Mouse (Mus musculus) MEL (cell line): ENCODE data around the gene Socs1. TPM values are rescaled to one million over a fixed set of nuclear protein-coding genes. Genes with fewer than 3 reads are reported as not detected.

Source experiments
- DNase-seq: peaks from one replicate; pipeline ENCODE4 v3.0.0; 2011; ENCODE audit warnings: low read depth, low spot score
- H3K27ac ChIP-seq: 2 replicates; pipeline ENCODE4 v1.5.1; 2012; ENCODE audit warnings: low read depth, mild to moderate bottlenecking, control low read depth, low read length, moderate library complexity; ENCODE audit not compliant: control insufficient read depth
- H3K27me3 ChIP-seq, 2 experiments: fragments of 150-350 bp in 1 of 2; sonication (generic) in 1 of 2; 2 replicates each; pipeline ENCODE4 v1.6.1; 2012; ENCODE audit warnings: low read length in 2 of 2, mild to moderate bottlenecking in 2 of 2, improper control_type of control experiment in 1 of 2, moderate library complexity in 1 of 2; ENCODE audit not compliant: insufficient read depth in 2 of 2, control insufficient read depth in 1 of 2
- H3K36me3 ChIP-seq, 2 experiments: 2 replicates each; pipeline ENCODE4 v1.6.1; 2012 to 2014; ENCODE audit warnings: low read length in 2 of 2, improper control_type of control experiment in 1 of 2, inconsistent platforms in 1 of 2, mild to moderate bottlenecking in 1 of 2; ENCODE audit not compliant: insufficient read depth in 2 of 2, control insufficient read depth in 1 of 2
- H3K4me1 ChIP-seq, 2 experiments: fragments of 150-350 bp in 1 of 2; sonication (generic) in 1 of 2; 2 replicates each; pipeline ENCODE4 v1.6.1; 2012; ENCODE audit warnings: low read length in 2 of 2, improper control_type of control experiment in 1 of 2, mild to moderate bottlenecking in 1 of 2; ENCODE audit not compliant: insufficient read depth in 2 of 2, control insufficient read depth in 1 of 2
- H3K4me3 ChIP-seq, 2 experiments: fragments of 150-350 bp in 1 of 2; sonication (generic) in 1 of 2; 2 replicates each; pipeline ENCODE4 v1.5.1; 2012; ENCODE audit warnings: low read depth in 2 of 2, low read length in 2 of 2, mild to moderate bottlenecking in 2 of 2, moderate library complexity in 2 of 2, control low read depth in 1 of 2, improper control_type of control experiment in 1 of 2; ENCODE audit not compliant: control insufficient read depth in 1 of 2, insufficient read depth in 1 of 2
- H3K79me2 ChIP-seq: 2 replicates; pipeline ENCODE4 v1.6.1; 2012; ENCODE audit warnings: mild to moderate bottlenecking, low read length, moderate library complexity; ENCODE audit not compliant: control insufficient read depth, poor library complexity, insufficient read depth
- H3K9ac ChIP-seq: 2 replicates; pipeline ENCODE4 v1.6.1; 2012; ENCODE audit warnings: low read depth, mild to moderate bottlenecking, control low read depth, low read length, moderate library complexity; ENCODE audit not compliant: control insufficient read depth, poor library complexity, severe bottlenecking
- H3K9me3 ChIP-seq: fragments of 150-350 bp; sonication (generic); replicated peaks from 2 replicates; pipeline ENCODE4 v1.6.1; 2012; ENCODE audit warnings: mild to moderate bottlenecking, low read length, improper control_type of control experiment, moderate library complexity; ENCODE audit not compliant: insufficient read depth
- BHLHE40 ChIP-seq: IDR thresholded peaks from 2 replicates; pipeline ENCODE4 v1.6.1; 2012; ENCODE audit warnings: low read depth, mild to moderate bottlenecking, inconsistent platforms, low read length, improper control_type of control experiment, borderline replicate concordance
- CHD2 ChIP-seq: IDR thresholded peaks from 2 replicates; pipeline ENCODE4 v1.6.1; 2011; ENCODE audit warnings: low read length, improper control_type of control experiment
- CTCF ChIP-seq, 3 experiments: IDR thresholded peaks in 2 of 3; conservative IDR thresholded peaks in 1 of 3; 2 replicates each; pipeline ENCODE4 v1.5.1; 2011 to 2012; ENCODE audit warnings: low read length in 3 of 3, low read depth in 2 of 3, mild to moderate bottlenecking in 2 of 3, improper control_type of control experiment in 1 of 3, inconsistent platforms in 1 of 3, mixed read lengths in 1 of 3, moderate library complexity in 1 of 3; ENCODE audit not compliant: control insufficient read depth in 1 of 3, insufficient read depth in 1 of 3, poor library complexity in 1 of 3, severe bottlenecking in 1 of 3
- GABPA ChIP-seq: IDR thresholded peaks from 2 replicates; pipeline ENCODE4 v1.6.1; 2012; ENCODE audit warnings: low read depth, mild to moderate bottlenecking, inconsistent platforms, low read length, improper control_type of control experiment, moderate library complexity
- GATA1 ChIP-seq: IDR thresholded peaks from 2 replicates; pipeline ENCODE4 v1.6.1; 2011; ENCODE audit warnings: low read depth, low read length, improper control_type of control experiment
- HCFC1 ChIP-seq: IDR thresholded peaks from 2 replicates; pipeline ENCODE4 v1.6.1; 2012; ENCODE audit warnings: low read depth, mild to moderate bottlenecking, inconsistent platforms, low read length, improper control_type of control experiment, moderate library complexity
- JUND ChIP-seq: IDR thresholded peaks from 2 replicates; pipeline ENCODE4 v1.6.1; 2011; ENCODE audit warnings: low read depth, mild to moderate bottlenecking, improper control_type of control experiment, low read length
- KAT2A ChIP-seq: conservative IDR thresholded peaks from 2 replicates; pipeline ENCODE4 v1.6.1; 2012; ENCODE audit warnings: low read depth, low read length, improper control_type of control experiment, inconsistent platforms
- MXI1 ChIP-seq: IDR thresholded peaks from 2 replicates; pipeline ENCODE4 v1.6.1; 2011; ENCODE audit warnings: mild to moderate bottlenecking, low read depth, low read length, improper control_type of control experiment
- MYC ChIP-seq: IDR thresholded peaks from 2 replicates; pipeline ENCODE4 v1.6.1; 2011; ENCODE audit warnings: low read depth, mild to moderate bottlenecking, low read length, improper control_type of control experiment, moderate library complexity
- NELFE ChIP-seq: IDR thresholded peaks from 2 replicates; pipeline ENCODE4 v1.6.1; 2011; ENCODE audit warnings: low read depth, low read length, improper control_type of control experiment
- POLR2AphosphoS2 ChIP-seq: IDR thresholded peaks from 2 replicates; pipeline ENCODE4 v1.6.1; 2011; ENCODE audit warnings: low read length, improper control_type of control experiment
- POLR2AphosphoS5 ChIP-seq: IDR thresholded peaks from 2 replicates; pipeline ENCODE4 v1.6.1; 2012; ENCODE audit warnings: low read depth, borderline replicate concordance, mild to moderate bottlenecking, inconsistent platforms, low read length, moderate library complexity, mixed read lengths
- RAD21 ChIP-seq: IDR thresholded peaks from 2 replicates; pipeline ENCODE4 v1.6.1; 2011; ENCODE audit warnings: mild to moderate bottlenecking, low read depth, low read length, improper control_type of control experiment
- RCOR1 ChIP-seq: IDR thresholded peaks from 2 replicates; pipeline ENCODE4 v1.6.1; 2012; ENCODE audit warnings: low read depth, mild to moderate bottlenecking, inconsistent platforms, low read length, improper control_type of control experiment
- TAL1 ChIP-seq: IDR thresholded peaks from 2 replicates; pipeline ENCODE4 v1.6.1; 2012; ENCODE audit warnings: mild to moderate bottlenecking, inconsistent platforms, low read length, moderate library complexity, mixed read lengths
- USF2 ChIP-seq, 2 experiments: IDR thresholded peaks; 2 replicates each; pipeline ENCODE4 v1.6.1; 2011 to 2012; ENCODE audit warnings: improper control_type of control experiment in 2 of 2, low read length in 2 of 2, borderline replicate concordance in 1 of 2, inconsistent platforms in 1 of 2, low read depth in 1 of 2, mild to moderate bottlenecking in 1 of 2; ENCODE audit not compliant: insufficient read depth in 1 of 2
- ZNF384 ChIP-seq: IDR thresholded peaks from 2 replicates; pipeline ENCODE4 v1.6.1; 2012; ENCODE audit warnings: low read depth, mild to moderate bottlenecking, inconsistent platforms, low read length, improper control_type of control experiment
- polyA plus RNA-seq, 2 experiments: library from polyadenylated mRNA; stranded (reverse) in 1 of 2; unstranded in 1 of 2; fragments of >175 nt in 1 of 2; fragments of >200 nt in 1 of 2; gene quantifications; 2 replicates each; pipeline versions ENCODE4 v1.2.1 to v1.2.4; 2012; ENCODE audit warnings: low replicate concordance in 2 of 2, low read depth in 1 of 2; ENCODE audit not compliant: insufficient read length in 2 of 2, insufficient read depth in 1 of 2, missing spikeins in 1 of 2
- total RNA-seq: library from RNA; depleted of rRNA; stranded (reverse); fragments of 300-350 nt; gene quantifications from 2 replicates; pipeline ENCODE4 v1.2.3, GENCODE M21; 2012

The Socs1 gene
- total and polyA plus RNA-seq, 3 experiments = 0.12 to 0.36 TPM; not detected in 1

GRCm38 (mm10) chr16:10770531-10771325 lies 14.6 kb downstream of the Socs1 start (continued):
- TF ChIP-seq BHLHE40 (peak; percentile 53; the same call in 1 of the 2 replicates), POLR2AphosphoS2 (no peak), RAD21 (no peak), GATA1 (peak; percentile 24; the same call in 1 of the 2 replicates), ZNF384 (no peak), JUND (no peak)

GRCm38 (mm10) chr16:10769661-10770060 lies 15.7 kb downstream of the Socs1 start:
- Histone ChIP-seq H3K27me3 (no peaks in the 10 kb centered on the region; a peak in 1 of 4 replicates), H3K27ac (no peak overlapping the region), H3K9me3 (no peaks in the 10 kb centered on the region), H3K9ac (no peak overlapping the region), H3K36me3 (no peaks in the 10 kb centered on the region; a peak in 1 of 4 replicates), H3K79me2 (no peaks in the 10 kb centered on the region), H3K4me1 (no peaks in the 10 kb centered on the region), H3K4me3 (no peak overlapping the region)
- DNase-seq = no peak
- TF ChIP-seq TAL1 = no peak
- no peak for TF ChIP-seq USF2 (IDR thresholded peaks at IDR 0.05; ENCODE audit: borderline replicate concordance in 1 of 2, insufficient read depth in 1 of 2, low read depth in 1 of 2, low read length in 2 of 2)
- TF ChIP-seq CTCF (IDR thresholded peaks at IDR 0.05 in 2 of 3, conservative IDR thresholded peaks at IDR 0.05 in 1 of 3; ENCODE audit: control insufficient read depth in 1 of 3, insufficient read depth in 1 of 3, low read depth in 2 of 3, low read length in 3 of 3, poor library complexity in 1 of 3, severe bottlenecking in 1 of 3) = no peak
- no peak for TF ChIP-seq RAD21
- no peak for TF ChIP-seq KAT2A
- TF ChIP-seq BHLHE40 = no peak
- TF ChIP-seq NELFE = no peak
- no peak for TF ChIP-seq MXI1
- TF ChIP-seq POLR2AphosphoS5 = no peak
- TF ChIP-seq CHD2 = no peak
- TF ChIP-seq GABPA = no peak
- no peak for TF ChIP-seq HCFC1
- TF ChIP-seq MYC = no peak
- no peak for TF ChIP-seq RCOR1
